7 mouse cellular contexts compared by ENCODE assay signal in genomic region chr11:91289194-91290123, GRCm38 (mm10).
DNase-seq lines count a peak whose midpoint lies in the region; ATAC-seq lines count a peak whose summit lies in the region.

No protein-coding gene starts in this region.

- intact Hi-C loops in left cerebral cortex, postnatal 10 days (cut with DNase I): loop anchor here (5.0 to 10.0 kb wide), 2 partner anchors 595 to 1808 kb away; partner anchors contain the start of gene Car10

- no peak for ATAC-seq in inflammation-experienced regulatory T-cells, adult 6 months

- peak; percentile 9 for DNase-seq in lung, postnatal 36 days
- DNase-seq in lung, postnatal 10 days: no peak
- peak; percentile 52 for DNase-seq in embryo, embryonic 10.5 days (ENCODE audit: low spot score)
- DNase-seq in frontal cortex, postnatal 14 days (ENCODE audit: low spot score in 2 of 2): peak; percentile 10 to 17
- DNase-seq in left cerebral cortex, postnatal 10 days (ENCODE audit: extremely low spot score in 1 of 2, low spot score in 2 of 2): peak; percentile 35 to 49
- no peak for DNase-seq in adipocyte (ENCODE audit: low spot score)

Comparison
In these comparisons a context has a peak if more than half of its experiments do, and no peak if none do; other contexts are left out.
1. DNase-seq: peak in lung, postnatal 36 days (single experiment), embryo, embryonic 10.5 days (single experiment), frontal cortex, postnatal 14 days (2 of 2) and left cerebral cortex, postnatal 10 days (2 of 2); none in lung, postnatal 10 days (single experiment) and adipocyte (single experiment).